Mouse (Mus musculus): ENCODE results near the gene Grwd1. TPM values are rescaled to one million over a fixed set of nuclear protein-coding genes. Genes with fewer than 3 reads are reported as not detected.

The Grwd1 gene
- total and polyA plus RNA-seq, 3 experiments: 10.2 to 72.8 (median 20.6) TPM

DNA sequence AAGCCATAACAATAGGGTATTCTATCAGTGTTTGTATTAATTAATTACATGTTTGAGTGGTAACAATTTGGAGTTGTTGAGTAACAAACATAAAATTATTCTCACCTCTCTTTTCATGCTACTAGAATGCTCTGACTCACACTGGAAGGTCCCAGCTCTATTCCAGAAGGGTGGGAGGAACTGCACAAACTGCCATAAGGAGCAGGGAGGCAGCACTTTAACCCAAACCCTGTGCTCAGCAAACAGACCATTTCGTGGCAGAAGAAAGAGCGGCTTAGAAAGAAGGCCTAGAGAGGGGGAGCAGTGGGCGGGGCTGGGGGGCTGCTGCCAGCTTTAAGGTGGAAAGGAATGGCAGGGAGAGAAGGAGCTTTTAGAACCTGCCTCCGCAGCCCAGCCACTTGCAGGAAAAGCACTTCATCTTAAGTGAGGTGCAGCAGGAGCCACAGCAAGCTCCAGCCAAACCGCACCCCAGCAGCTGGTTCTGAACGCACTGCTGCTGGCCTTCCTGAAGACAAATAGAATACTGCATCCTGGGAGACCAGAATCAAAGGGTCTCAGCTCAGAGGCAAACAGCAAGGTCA, 17.8 kb upstream of the Grwd1 start:
- no peaks in the 10 kb centered on the region for H3K36me3 ChIP-seq (replicated peaks)
- H3K9me3 ChIP-seq (replicated peaks): no peaks in the 10 kb centered on the region
- H3K4me1 ChIP-seq (ENCODE audit: insufficient read depth, low read depth, low read length): no peaks in the 10 kb centered on the region
- H3K27me3 ChIP-seq (ENCODE audit: insufficient read depth, low read length): peaks cover 34% of the 10 kb centered on the region
- no peak for TF ChIP-seq GATA2 (IDR thresholded peaks at IDR 0.05; ENCODE audit: borderline replicate concordance, low read depth, low read length)
- no peak for TF ChIP-seq CTCF (IDR thresholded peaks at IDR 0.05; ENCODE audit: low read depth, low read length)
- no peak for TF ChIP-seq TAL1 (conservative IDR thresholded peaks at IDR 0.05; ENCODE audit: low read depth, low read length)
- no peak for TF ChIP-seq GATA1 (IDR thresholded peaks at IDR 0.05; ENCODE audit: borderline replicate concordance, low read length)
- no peak for TF ChIP-seq POLR2AphosphoS5 (IDR thresholded peaks at IDR 0.05; ENCODE audit: insufficient replicate concordance, low read depth, low read length)
- DNase-seq (ENCODE audit: low spot score) (no peak), ATAC-seq (ENCODE audit: extremely low read depth, insufficient number of reproducible peaks, low FRiP score, poor library complexity, severe bottlenecking) (no peak)
- no peak overlapping the region for H3K4me3 ChIP-seq (ENCODE audit: low read depth, low read length)

DNA sequence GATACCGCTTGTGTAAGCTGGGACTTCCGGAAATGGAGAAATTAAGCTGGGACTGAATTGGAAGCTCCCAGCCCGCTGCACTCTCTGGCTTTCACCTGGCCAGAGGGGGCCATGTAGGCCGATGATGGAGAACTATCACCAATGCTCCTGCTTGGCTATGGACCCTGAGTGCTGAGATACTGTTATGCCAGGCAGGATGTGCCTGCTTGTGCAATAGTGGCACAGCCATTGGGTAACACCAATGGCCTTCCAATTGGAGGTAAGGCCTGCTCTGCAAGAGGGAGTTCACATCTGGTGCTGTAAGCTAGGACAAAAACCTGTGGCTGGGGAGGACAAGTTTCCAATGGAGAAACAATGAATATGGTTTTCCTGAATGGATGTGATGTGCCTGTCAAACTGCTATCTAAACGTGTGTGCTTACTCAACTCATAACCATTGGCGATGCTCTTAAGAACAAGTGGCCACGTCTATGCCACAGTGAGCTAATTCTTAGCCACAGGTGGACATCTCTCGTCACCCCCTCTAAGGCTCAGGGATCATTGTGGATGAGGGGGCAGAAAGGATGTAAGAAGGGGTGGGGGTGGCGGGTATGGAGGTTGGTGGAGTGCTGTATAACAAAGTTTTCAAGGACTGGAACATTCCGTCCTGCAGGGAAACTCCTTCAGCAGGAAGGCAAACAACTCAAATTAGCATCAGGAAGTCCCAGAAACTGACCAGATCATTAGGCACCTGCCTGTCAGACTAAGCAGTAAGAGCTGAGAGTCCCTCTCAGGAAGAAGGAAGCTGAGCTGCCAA, 12.4 kb upstream of the Grwd1 start:
- ATAC-seq (ENCODE audit: extremely low read depth, insufficient number of reproducible peaks, low FRiP score, poor library complexity, severe bottlenecking) (no peak), DNase-seq (ENCODE audit: low spot score) (no peak)
- Histone ChIP-seq H3K27me3 (ENCODE audit: insufficient read depth, low read length) (peaks cover 38% of the 10 kb centered on the region), H3K9me3 (replicated peaks) (no peaks in the 10 kb centered on the region), H3K36me3 (replicated peaks) (no peaks in the 10 kb centered on the region), H3K4me3 (ENCODE audit: low read depth, low read length) (no peak overlapping the region), H3K4me1 (ENCODE audit: insufficient read depth, low read depth, low read length) (no peaks in the 10 kb centered on the region)
- TF ChIP-seq TAL1 (conservative IDR thresholded peaks at IDR 0.05; ENCODE audit: low read depth, low read length): no peak
- no peak for TF ChIP-seq POLR2AphosphoS5 (IDR thresholded peaks at IDR 0.05; ENCODE audit: insufficient replicate concordance, low read depth, low read length)
- no peak for TF ChIP-seq CTCF (IDR thresholded peaks at IDR 0.05; ENCODE audit: low read depth, low read length)
- TF ChIP-seq GATA2 (IDR thresholded peaks at IDR 0.05; ENCODE audit: borderline replicate concordance, low read depth, low read length): no peak
- TF ChIP-seq GATA1 (IDR thresholded peaks at IDR 0.05; ENCODE audit: borderline replicate concordance, low read length): no peak

DNA sequence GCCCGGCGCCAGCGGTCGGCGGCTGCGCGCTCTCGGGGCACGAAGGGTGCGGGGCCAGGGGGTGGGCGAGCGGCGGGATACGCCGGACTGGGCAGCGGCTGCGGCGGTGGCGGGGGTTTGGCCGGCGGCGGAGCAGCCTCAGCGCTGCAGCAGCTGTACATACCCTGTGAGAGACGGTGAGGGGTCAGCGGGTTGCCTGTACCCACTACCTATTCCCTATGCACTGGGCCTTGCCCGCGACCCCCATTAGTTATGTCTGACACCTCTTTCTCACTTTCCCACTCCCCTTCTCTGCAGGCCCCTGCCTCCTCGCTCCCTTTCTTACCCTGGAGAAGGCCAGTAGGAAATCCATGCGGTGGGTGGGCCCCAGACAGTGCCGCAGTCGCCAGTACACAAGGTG, 3.2 kb upstream of the Grwd1 start:
- peak overlapping the region; percentile 13; the same call in 1 of the 2 replicates for H3K4me3 ChIP-seq (ENCODE audit: low read depth, low read length)
- no peak for ATAC-seq (ENCODE audit: extremely low read depth, insufficient number of reproducible peaks, low FRiP score, poor library complexity, severe bottlenecking)

DNA sequence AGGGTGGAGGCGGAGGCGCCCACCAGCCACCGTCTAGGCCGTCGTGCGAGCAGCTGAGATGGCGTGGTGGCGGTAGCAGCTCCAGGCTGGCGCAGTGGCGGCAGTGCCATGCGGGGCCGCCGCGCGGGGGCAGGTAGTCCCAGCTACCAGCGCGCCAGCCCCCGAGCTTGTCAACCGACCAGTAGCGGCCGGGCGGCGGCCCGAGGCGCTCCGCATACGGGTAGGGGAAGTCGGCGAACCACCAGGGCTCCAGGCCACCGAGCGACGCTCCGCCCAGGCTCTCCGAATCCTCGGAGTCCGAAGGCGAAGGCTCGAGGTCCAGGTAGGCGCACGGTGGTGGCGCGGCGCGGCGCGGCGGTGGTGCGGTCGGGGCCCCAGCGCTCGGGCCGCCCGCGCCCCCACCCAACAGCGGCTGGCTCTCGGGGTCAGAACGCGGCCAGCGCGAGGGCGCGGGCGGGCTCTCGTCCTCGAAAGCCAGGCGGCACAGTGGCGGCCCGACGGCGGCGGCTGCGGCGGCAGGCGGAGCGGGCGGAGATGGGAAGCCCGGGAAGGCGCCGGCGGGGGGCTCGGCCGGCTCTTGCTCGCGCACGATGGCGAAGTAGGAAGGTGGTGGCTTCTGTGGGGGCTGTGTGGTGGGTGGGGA, 2.5 kb upstream of the Grwd1 start:
- H3K9me3 ChIP-seq (replicated peaks): peaks cover 27% of the 10 kb centered on the region
- peaks cover 31% of the 10 kb centered on the region for H3K4me1 ChIP-seq (ENCODE audit: insufficient read depth, low read depth, low read length)
- DNase-seq (ENCODE audit: low spot score) (no peak), ATAC-seq (ENCODE audit: extremely low read depth, insufficient number of reproducible peaks, low FRiP score, poor library complexity, severe bottlenecking) (no peak)
- H3K27me3 ChIP-seq (ENCODE audit: insufficient read depth, low read length): peaks cover 2% of the 10 kb centered on the region; the same call in 1 of the 2 replicates
- TF ChIP-seq POLR2AphosphoS5 (IDR thresholded peaks at IDR 0.05; ENCODE audit: insufficient replicate concordance, low read depth, low read length) (no peak), GATA1 (IDR thresholded peaks at IDR 0.05; ENCODE audit: borderline replicate concordance, low read length) (no peak), TAL1 (conservative IDR thresholded peaks at IDR 0.05; ENCODE audit: low read depth, low read length) (no peak), CTCF (IDR thresholded peaks at IDR 0.05; ENCODE audit: low read depth, low read length) (no peak), GATA2 (IDR thresholded peaks at IDR 0.05; ENCODE audit: borderline replicate concordance, low read depth, low read length) (no peak)
- peaks cover 18% of the 10 kb centered on the region for H3K36me3 ChIP-seq (replicated peaks)
- peak overlapping the region; percentile 13; the same call in 1 of the 2 replicates for H3K4me3 ChIP-seq (ENCODE audit: low read depth, low read length)

More for the DNA sequence above, 3.2 kb upstream of the Grwd1 start:
- H3K4me1 ChIP-seq (ENCODE audit: insufficient read depth, low read depth, low read length): peaks cover 25% of the 10 kb centered on the region
- H3K27me3 ChIP-seq (ENCODE audit: insufficient read depth, low read length): peaks cover 2% of the 10 kb centered on the region; the same call in 1 of the 2 replicates
- peaks cover 12% of the 10 kb centered on the region for H3K36me3 ChIP-seq (replicated peaks)
- peaks cover 27% of the 10 kb centered on the region for H3K9me3 ChIP-seq (replicated peaks)
- TF ChIP-seq GATA2 (IDR thresholded peaks at IDR 0.05; ENCODE audit: borderline replicate concordance, low read depth, low read length): no peak
- no peak for TF ChIP-seq TAL1 (conservative IDR thresholded peaks at IDR 0.05; ENCODE audit: low read depth, low read length)
- no peak for TF ChIP-seq GATA1 (IDR thresholded peaks at IDR 0.05; ENCODE audit: borderline replicate concordance, low read length)
- TF ChIP-seq CTCF (IDR thresholded peaks at IDR 0.05; ENCODE audit: low read depth, low read length): no peak
- no peak for TF ChIP-seq POLR2AphosphoS5 (IDR thresholded peaks at IDR 0.05; ENCODE audit: insufficient replicate concordance, low read depth, low read length)
- no peak for DNase-seq (ENCODE audit: low spot score)

DNA sequence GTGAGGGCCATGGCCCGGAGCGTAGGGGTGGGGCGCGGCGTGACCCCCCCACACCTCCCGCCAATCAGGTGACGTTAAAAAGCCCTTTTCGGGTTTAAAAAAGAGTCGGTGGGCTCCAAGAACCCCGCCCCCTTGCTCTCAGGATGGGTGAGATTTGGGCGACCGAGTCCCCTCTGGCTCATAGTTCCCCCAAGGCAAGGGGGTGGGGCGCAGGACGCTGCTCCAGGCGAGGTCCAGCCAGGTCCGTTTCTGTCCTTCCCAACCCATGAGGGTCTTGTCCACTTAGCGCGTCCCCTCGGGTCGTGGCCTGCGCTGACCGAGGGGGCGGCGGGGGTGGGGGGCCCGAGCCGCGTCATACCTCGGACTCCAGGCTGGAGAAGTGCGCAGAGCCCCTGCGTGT, 1.7 kb upstream of the Grwd1 start:
- no peak for ATAC-seq (ENCODE audit: extremely low read depth, insufficient number of reproducible peaks, low FRiP score, poor library complexity, severe bottlenecking)

More for the DNA sequence above, 1.7 kb upstream of the Grwd1 start:
- H3K4me1 ChIP-seq (ENCODE audit: insufficient read depth, low read depth, low read length): peaks cover 36% of the 10 kb centered on the region
- peaks cover 27% of the 10 kb centered on the region for H3K9me3 ChIP-seq (replicated peaks)
- H3K36me3 ChIP-seq (replicated peaks): peaks cover 27% of the 10 kb centered on the region
- TF ChIP-seq POLR2AphosphoS5 (IDR thresholded peaks at IDR 0.05; ENCODE audit: insufficient replicate concordance, low read depth, low read length): no peak
- no peak for TF ChIP-seq TAL1 (conservative IDR thresholded peaks at IDR 0.05; ENCODE audit: low read depth, low read length)
- no peak for TF ChIP-seq GATA2 (IDR thresholded peaks at IDR 0.05; ENCODE audit: borderline replicate concordance, low read depth, low read length)
- TF ChIP-seq GATA1 (IDR thresholded peaks at IDR 0.05; ENCODE audit: borderline replicate concordance, low read length): no peak
- no peak for TF ChIP-seq CTCF (IDR thresholded peaks at IDR 0.05; ENCODE audit: low read depth, low read length)
- H3K4me3 ChIP-seq (ENCODE audit: low read depth, low read length): no peak overlapping the region; the same call in 1 of the 2 replicates
- H3K27me3 ChIP-seq (ENCODE audit: insufficient read depth, low read length): peaks cover 2% of the 10 kb centered on the region; the same call in 1 of the 2 replicates
- DNase-seq (ENCODE audit: low spot score): no peak

All from G1E (cell line).